Mouse (Mus musculus): Measurements from ENCODE around the gene Spef1. TPM values are rescaled to one million over a fixed set of nuclear protein-coding genes. Genes with fewer than 3 reads are reported as not detected.

The Spef1 gene
- polyA plus RNA-seq, 1 experiment from 2014 or later: 3.2 TPM

Other genes starting within 250 kb of the Spef1 start
- gene Gfra4, start 144.2 kb downstream of the Spef1 start, polyA plus RNA-seq (2016; fragmentation: Nextera tagmentation; extraction: Ambion mirVana): 5.6 and 7.2 TPM in 2 replicates
- 0.64 and 1.0 TPM in 2 replicates for gene Adam33, start 123.5 kb downstream of the Spef1 start, polyA plus RNA-seq (2016; fragmentation: Nextera tagmentation; extraction: Ambion mirVana)
- 0.06 and 0.16 TPM in 2 replicates for gene Siglec1, start 100.5 kb downstream of the Spef1 start, polyA plus RNA-seq (2016; fragmentation: Nextera tagmentation; extraction: Ambion mirVana)
- 9.7 and 14.1 TPM in 2 replicates for gene Hspa12b, start 60.0 kb downstream of the Spef1 start, polyA plus RNA-seq (2016; fragmentation: Nextera tagmentation; extraction: Ambion mirVana)
- gene Gm11037, start 53.8 kb downstream of the Spef1 start, polyA plus RNA-seq (2016; fragmentation: Nextera tagmentation; extraction: Ambion mirVana): not detected in 2 replicates
- 115 and 119 TPM in 2 replicates for gene 1700037H04Rik, start 27.2 kb downstream of the Spef1 start, polyA plus RNA-seq (2016; fragmentation: Nextera tagmentation; extraction: Ambion mirVana)
- 7.4 and 7.6 TPM in 2 replicates for gene Cenpb, start 7.2 kb downstream of the Spef1 start, polyA plus RNA-seq (2016; fragmentation: Nextera tagmentation; extraction: Ambion mirVana)
- 50.0 and 52.6 TPM in 2 replicates for gene Cdc25b, start 333 bp downstream of the Spef1 start, polyA plus RNA-seq (2016; fragmentation: Nextera tagmentation; extraction: Ambion mirVana)
- 23.3 and 25.3 TPM in 2 replicates for gene Ap5s1, start 19.8 kb upstream of the Spef1 start, polyA plus RNA-seq (2016; fragmentation: Nextera tagmentation; extraction: Ambion mirVana)
- gene Mavs, start 46.8 kb upstream of the Spef1 start, polyA plus RNA-seq (2016; fragmentation: Nextera tagmentation; extraction: Ambion mirVana): 19.4 and 20.4 TPM in 2 replicates
- 44.2 and 44.6 TPM in 2 replicates for gene Pank2, start 75.2 kb upstream of the Spef1 start, polyA plus RNA-seq (2016; fragmentation: Nextera tagmentation; extraction: Ambion mirVana)
- 8.1 and 9.7 TPM in 2 replicates for gene Rnf24, start 165.6 kb upstream of the Spef1 start, polyA plus RNA-seq (2016; fragmentation: Nextera tagmentation; extraction: Ambion mirVana)

Measured in embryonic facial prominence, embryonic 10.5 days (tissue).